Mouse (Mus musculus) C2C12 (cell line): ENCODE data around the gene Psmg4.

Experiments
- CEBPB ChIP-seq: IDR thresholded peaks from one replicate; pipeline ENCODE4 v1.6.1; 2011; ENCODE audit warnings: low read depth, mild to moderate bottlenecking, control low read depth, moderate library complexity
- CTCF ChIP-seq: IDR thresholded peaks from one replicate; pipeline ENCODE4 v1.5.1; 2011; ENCODE audit not compliant: control insufficient read depth, insufficient read depth, insufficient read length
- FOSL1 ChIP-seq: IDR thresholded peaks from one replicate; pipeline ENCODE4 v1.8.0; 2011; ENCODE audit warnings: mild to moderate bottlenecking, low read length; ENCODE audit not compliant: poor library complexity, insufficient read depth, severe bottlenecking
- MAX ChIP-seq: IDR thresholded peaks from one replicate; pipeline ENCODE4 v1.6.1; 2011; ENCODE audit warnings: mild to moderate bottlenecking, control low read depth
- MYOD1 ChIP-seq: IDR thresholded peaks from one replicate; pipeline ENCODE4 v1.6.1; 2011; ENCODE audit warnings: low read depth; ENCODE audit not compliant: control insufficient read depth, insufficient read length
- MYOG ChIP-seq: IDR thresholded peaks from one replicate; pipeline ENCODE4 v1.6.1; 2011; ENCODE audit not compliant: control insufficient read depth, insufficient read length; ENCODE audit errors: extremely low read depth
- USF1 ChIP-seq: IDR thresholded peaks from one replicate; pipeline ENCODE4 v1.6.1; 2011; ENCODE audit warnings: low read depth, mild to moderate bottlenecking, control low read depth, moderate library complexity

DNA sequence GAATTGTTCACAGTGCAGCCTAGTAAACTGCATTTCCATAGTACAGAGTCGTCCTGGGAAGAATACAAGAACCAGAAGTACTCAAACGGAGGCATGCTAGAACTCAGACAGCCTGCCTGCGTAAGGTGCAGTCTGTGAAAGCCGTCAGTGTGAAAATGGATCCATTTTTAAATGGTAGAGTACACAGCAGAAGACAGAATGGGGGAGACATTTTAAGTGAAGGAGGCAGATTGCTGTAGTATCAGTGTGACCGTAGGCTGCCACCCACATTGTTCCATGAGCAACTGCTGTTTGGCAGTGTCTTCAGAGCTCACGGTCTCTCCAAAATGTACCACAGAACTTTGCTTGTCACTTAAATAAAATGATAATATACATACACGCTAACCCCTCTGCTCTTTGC, 28.5 kb upstream of the Psmg4 start:
- TF ChIP-seq CTCF (no peak), MYOG (no peak), MAX (no peak), CEBPB (no peak), USF1 (no peak), MYOD1 (no peak), FOSL1 (no peak)
